9 mouse cellular contexts compared by ENCODE assay signal in genomic region chr2:172938761-172939638, GRCm38 (mm10). TPM values are rescaled to one million over a fixed set of nuclear protein-coding genes. Genes with fewer than 3 reads are reported as not detected.
A peak's percentile ranks its signal among the peaks of the same experiment; 100 is the strongest.
DNase-seq lines count a peak whose midpoint lies in the region; ATAC-seq and TF ChIP-seq lines count a peak whose summit lies in the region.
"Had no signal": no experiment of that assay in that cellular context is flagged by ENCODE, and none has a peak within 500 bp of the region (broad histone marks: within the 10 kb centered on the region; RNA-seq: fewer than 3 reads in every experiment).

No protein-coding gene starts in this region.

- H3K36me3 ChIP-seq in erythroblast, embryonic 14.5 days (ENCODE audit: control insufficient read depth) = no peaks in the 10 kb centered on the region
- H3K36me3 ChIP-seq in heart, postnatal 0 days (replicated peaks; ENCODE audit: control insufficient read depth, insufficient read depth, low read length) = no peaks in the 10 kb centered on the region
- no peaks in the 10 kb centered on the region for H3K36me3 ChIP-seq in neural tube, embryonic 13.5 days

- H3K9me3 ChIP-seq in erythroblast, embryonic 14.5 days (ENCODE audit: control insufficient read depth, low read length) = no peaks in the 10 kb centered on the region
- no peaks in the 10 kb centered on the region for H3K9me3 ChIP-seq in heart, postnatal 0 days (replicated peaks; ENCODE audit: control insufficient read depth, low read length)
- H3K9me3 ChIP-seq in neural tube, embryonic 13.5 days = no peaks in the 10 kb centered on the region

- H3K27ac ChIP-seq in heart, postnatal 0 days (ENCODE audit: low read depth) = peak overlapping the region; percentile 83
- H3K27ac ChIP-seq in neural tube, embryonic 13.5 days (replicated peaks) = peak overlapping the region; percentile 19; the same call in 1 of the 2 replicates

- peak; percentile 55 for DNase-seq in adrenal gland, postnatal 25 days
- DNase-seq in heart, postnatal 0 days (ENCODE audit: low spot score) = no peak
- peak; percentile 79 to 86 for DNase-seq in kidney, postnatal 36 days
- DNase-seq in gastrocnemius, postnatal 25 days = no peak
- DNase-seq in frontal cortex, postnatal 25 days (ENCODE audit: low spot score in 2 of 2) = no peak

- peak overlapping the region; percentile 66 for H3K9ac ChIP-seq in heart, postnatal 0 days (replicated peaks; ENCODE audit: low read depth, low read length)
- peak overlapping the region; percentile 65 for H3K9ac ChIP-seq in neural tube, embryonic 13.5 days

- peak; percentile 27 for TF ChIP-seq CTCF in heart, postnatal 0 days (IDR thresholded peaks at IDR 0.05; ENCODE audit: low read depth)

- H3K4me2 ChIP-seq in heart, postnatal 0 days (ENCODE audit: low read depth, low read length) = peak overlapping the region; percentile 93
- peak overlapping the region; percentile 85 for H3K4me2 ChIP-seq in neural tube, embryonic 13.5 days

- no peak for TF ChIP-seq EP300 in heart, postnatal 0 days (IDR thresholded peaks at IDR 0.05; ENCODE audit: low read depth)

- H3K27me3 ChIP-seq in erythroblast, embryonic 14.5 days (ENCODE audit: control insufficient read depth) = peaks cover 83% of the 10 kb centered on the region
- H3K27me3 ChIP-seq in heart, postnatal 0 days (ENCODE audit: control insufficient read depth, insufficient read depth, low read length) = peaks cover 62% of the 10 kb centered on the region
- H3K27me3 ChIP-seq in neural tube, embryonic 13.5 days = peaks cover 88% of the 10 kb centered on the region

- ATAC-seq in erythroblast, adult 5-6 weeks (replicated peaks; ENCODE audit: low FRiP score, poor library complexity, severe bottlenecking) = no peak
- peak; percentile 39 for ATAC-seq in heart, postnatal 0 days (ENCODE audit: insufficient read depth, low read depth)
- ATAC-seq in neural tube, embryonic 13.5 days (ENCODE audit: low read depth) = no peak

- under 1% methylated on average over 57 of the region's 57 CpGs for WGBS in heart, postnatal 0 days
- under 1% methylated on average over 57 of the region's 57 CpGs for WGBS in neural tube, embryonic 13.5 days

- H3K4me1 ChIP-seq in erythroblast, embryonic 14.5 days (ENCODE audit: control insufficient read depth) = no peaks in the 10 kb centered on the region
- H3K4me1 ChIP-seq in heart, postnatal 0 days (ENCODE audit: control insufficient read depth, insufficient read depth) = peaks cover 35% of the 10 kb centered on the region
- H3K4me1 ChIP-seq in neural tube, embryonic 13.5 days (replicated peaks) = peaks cover 68% of the 10 kb centered on the region

- H3K4me3 ChIP-seq in erythroblast, embryonic 14.5 days (replicated peaks) = peak overlapping the region; percentile 44
- peak overlapping the region; percentile 65 for H3K4me3 ChIP-seq in heart, postnatal 0 days (ENCODE audit: low read depth, low read length)
- H3K4me3 ChIP-seq in neural tube, embryonic 13.5 days = peak overlapping the region; percentile 46

RNA-seq across cellular contexts. Expression of gene Bmp7, which starts 1.1 kb away (rescaled TPM):
- not detected in 2 replicates for polyA plus RNA-seq in erythroblast, embryonic 14.5 days (2012)
- total RNA-seq in erythroblast, adult 5-6 weeks (2015; ENCODE audit: low replicate concordance) = not detected in 2 replicates
- 0.26 TPM in 1 of 2 replicates, not detected in the other for total RNA-seq in erythroblast, adult 5-6 weeks (2017; ENCODE audit: low replicate concordance)
- 23.6 and 27.4 TPM in 2 replicates for total RNA-seq in adrenal gland, postnatal 25 days (2021)
- total RNA-seq in heart, postnatal 0 days (2014; rRNA removed; ENCODE audit: low replicate concordance) = 51.3 and 60.3 TPM in 2 replicates
- 11.8 TPM in 2 replicates for polyA plus RNA-seq in heart, postnatal 0 days (2015; fragmentation: Nextera tagmentation; extraction: Ambion mirVana)
- polyA plus RNA-seq in neural tube, embryonic 13.5 days (2015; fragmentation: Nextera tagmentation; extraction: Ambion mirVana) = 15.1 and 16.9 TPM in 2 replicates
- 1 to 10 TPM in 1 of 2 experiments, under 1 TPM in 1; 0.87 to 1.8 TPM for total RNA-seq in gastrocnemius, postnatal 25 days (2021)

RNA-seq across cellular contexts. Expression of gene Spo11, which starts 38.5 kb away (rescaled TPM):
- 0.02 TPM in 1 of 2 replicates, not detected in the other for polyA plus RNA-seq in erythroblast, embryonic 14.5 days (2012)
- not detected in 2 replicates for total RNA-seq in erythroblast, adult 5-6 weeks (2015; ENCODE audit: low replicate concordance)
- total RNA-seq in erythroblast, adult 5-6 weeks (2017; ENCODE audit: low replicate concordance) = not detected in 2 replicates
- total RNA-seq in adrenal gland, postnatal 25 days (2021) = not detected in 2 replicates
- total RNA-seq in heart, postnatal 0 days (2014; rRNA removed; ENCODE audit: low replicate concordance) = 19.1 TPM in 1 of 2 replicates, not detected in the other
- 0.18 TPM in 1 of 2 replicates, not detected in the other for polyA plus RNA-seq in heart, postnatal 0 days (2015; fragmentation: Nextera tagmentation; extraction: Ambion mirVana)
- 0.43 and 0.48 TPM in 2 replicates for polyA plus RNA-seq in neural tube, embryonic 13.5 days (2015; fragmentation: Nextera tagmentation; extraction: Ambion mirVana)
- not detected for total RNA-seq in gastrocnemius, postnatal 25 days (2021)
- total RNA-seq: heart, postnatal 36 days had no signal

Comparison
In these comparisons a context has a peak if more than half of its experiments do, and no peak if none do; other contexts are left out.
1. DNase-seq: peak in adrenal gland, postnatal 25 days (single experiment) and kidney, postnatal 36 days (2 of 2); none in heart, postnatal 0 days (single experiment), gastrocnemius, postnatal 25 days (single experiment) and frontal cortex, postnatal 25 days (0 of 2).
2. Peak in every context shown above with its lines, with median percentiles within 50 percentile points of each other: H3K4me3 ChIP-seq.